Mouse (Mus musculus) liver, adult 2 months (tissue): ENCODE results near the gene Asb1. TPM values are rescaled to one million over a fixed set of nuclear protein-coding genes. Genes with fewer than 3 reads are reported as not detected.

ENCODE experiments used
- DNase-seq: peaks from one replicate; pipeline ENCODE4 v3.0.0-alpha.2; 2011; ENCODE audit warnings: low read depth, low spot score; ENCODE audit errors: extremely low read depth
- H3K27ac ChIP-seq: fragments of 200-500 bp; replicated peaks from 2 replicates; pipeline ENCODE4 v1.5.1; 2012; ENCODE audit warnings: low read depth, mild to moderate bottlenecking, control low read depth, inconsistent platforms, low read length; ENCODE audit not compliant: insufficient read depth
- H3K27me3 ChIP-seq: fragments of 200-500 bp; 2 replicates; pipeline ENCODE4 v1.6.1; 2012; ENCODE audit warnings: mild to moderate bottlenecking, moderate library complexity, low read length, inconsistent platforms; ENCODE audit not compliant: control insufficient read depth, insufficient read depth
- H3K36me3 ChIP-seq: fragments of 200-500 bp; 2 replicates; pipeline ENCODE4 v1.6.1; 2012; ENCODE audit warnings: low read length, inconsistent platforms; ENCODE audit not compliant: control insufficient read depth, insufficient read depth
- H3K4me1 ChIP-seq: fragments of 200-500 bp; 2 replicates; pipeline ENCODE4 v1.6.1; 2011; ENCODE audit warnings: low read length; ENCODE audit not compliant: control insufficient read depth, insufficient read depth
- H3K4me3 ChIP-seq: fragments of 200-500 bp; 2 replicates; pipeline ENCODE4 v1.5.1; 2011; ENCODE audit warnings: low read depth, mild to moderate bottlenecking, control low read depth, low read length, moderate library complexity; ENCODE audit not compliant: insufficient read depth
- H3K79me2 ChIP-seq: fragments of 200-500 bp; 2 replicates; pipeline ENCODE4 v1.6.1; 2012; ENCODE audit warnings: inconsistent platforms, mild to moderate bottlenecking, low read length, moderate library complexity; ENCODE audit not compliant: control insufficient read depth, insufficient read depth
- H3K9ac ChIP-seq: fragments of 200-500 bp; 2 replicates; pipeline ENCODE4 v1.6.1; 2012; ENCODE audit warnings: low read depth, mild to moderate bottlenecking, control low read depth, inconsistent platforms, low read length
- CTCF ChIP-seq: fragments of 200-500 bp; IDR thresholded peaks from 2 replicates; pipeline ENCODE4 v1.5.1; 2011; ENCODE audit warnings: low read depth, low read length, control low read depth
- POLR2A ChIP-seq: fragments of 200-500 bp; IDR thresholded peaks from 2 replicates; pipeline ENCODE4 v1.6.1; 2011; ENCODE audit warnings: low read length, control low read depth; ENCODE audit not compliant: insufficient read depth; ENCODE audit errors: extremely low read depth
- whole genome bisulfite sequencing: fragments of 180-500 bp; shearing (Covaris S2); methylation state at CpG from one replicate; pipeline ENCODE4 v1.1.7; 2018; 5-methylcytosine and 5-hydroxymethylcytosine counted together
- polyA plus RNA-seq: library from polyadenylated mRNA; depleted of rRNA; stranded (reverse); fragments of >200 nt; gene quantifications from 2 replicates; pipeline ENCODE4 v1.2.3, GENCODE M21; 2012
- total RNA-seq: library from RNA; depleted of rRNA; stranded (reverse); fragments of >200 nt; gene quantifications from 2 replicates; pipeline ENCODE4 v1.2.3, GENCODE M21; 2014

Gene Asb1
- total and polyA plus RNA-seq, 2 experiments, result 3.5 to 4.6 TPM

DNA sequence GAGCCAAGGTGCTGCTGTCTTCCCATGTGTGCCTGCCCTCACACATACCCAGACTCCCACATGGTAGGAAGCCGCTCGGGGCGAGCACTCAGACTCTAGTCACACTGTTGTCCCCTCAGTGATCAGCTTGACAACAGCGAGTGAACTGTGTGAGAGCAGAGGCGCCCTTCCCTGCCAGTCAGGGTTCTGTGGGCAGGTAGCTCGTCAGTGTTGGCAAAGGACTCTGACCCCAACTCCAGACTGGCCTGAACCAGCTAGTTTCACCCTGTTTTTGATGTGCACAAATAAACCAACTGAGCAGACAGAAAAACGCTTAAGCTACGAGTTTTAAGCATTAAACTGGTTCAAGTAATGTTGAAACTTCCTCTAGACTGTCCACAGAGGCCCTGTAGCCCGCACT, 10.2 kb upstream of the Asb1 start:
- DNase-seq, result peak; percentile 79
- Histone ChIP-seq H3K36me3 (no peaks in the 10 kb centered on the region), H3K4me1 (peaks cover 4% of the 10 kb centered on the region; the same call in 1 of the 2 replicates), H3K9ac (peak overlapping the region; percentile 33; the same call in 1 of the 2 replicates), H3K79me2 (no peaks in the 10 kb centered on the region), H3K27ac (peak overlapping the region; percentile 65), H3K4me3 (no peak overlapping the region), H3K27me3 (no peaks in the 10 kb centered on the region)
- TF ChIP-seq CTCF (no peak), POLR2A (no peak)
- 39% methylated on average over 9 of the region's 9 CpGs for WGBS

DNA sequence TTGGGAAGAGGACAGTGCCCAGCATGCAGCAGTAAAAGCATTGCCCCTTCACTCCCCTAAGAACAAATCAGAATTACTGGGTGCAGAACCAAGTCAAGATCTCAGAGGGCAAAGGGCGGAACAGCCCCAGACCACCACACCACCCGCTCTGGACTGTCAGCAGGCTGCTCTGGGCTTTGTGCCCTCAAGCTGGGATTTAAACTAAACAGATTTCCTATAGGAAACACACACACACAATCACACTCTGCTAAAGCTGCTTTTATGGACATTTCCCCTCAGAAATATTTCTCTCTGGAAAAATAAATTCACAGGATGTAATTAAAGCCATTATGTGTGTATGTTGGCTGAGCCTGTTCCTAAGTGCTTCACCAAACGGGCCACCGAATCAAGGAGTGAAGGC, 8.1 kb upstream of the Asb1 start:
- Histone ChIP-seq H3K4me1 (peaks cover 4% of the 10 kb centered on the region; the same call in 1 of the 2 replicates), H3K4me3 (no peak overlapping the region), H3K27ac (no peak overlapping the region), H3K79me2 (no peaks in the 10 kb centered on the region), H3K36me3 (no peaks in the 10 kb centered on the region), H3K27me3 (no peaks in the 10 kb centered on the region), H3K9ac (no peak overlapping the region)
- 96% methylated on average over 4 of the region's 4 CpGs for WGBS
- no peak for DNase-seq
- TF ChIP-seq POLR2A (no peak), CTCF (no peak)

DNA sequence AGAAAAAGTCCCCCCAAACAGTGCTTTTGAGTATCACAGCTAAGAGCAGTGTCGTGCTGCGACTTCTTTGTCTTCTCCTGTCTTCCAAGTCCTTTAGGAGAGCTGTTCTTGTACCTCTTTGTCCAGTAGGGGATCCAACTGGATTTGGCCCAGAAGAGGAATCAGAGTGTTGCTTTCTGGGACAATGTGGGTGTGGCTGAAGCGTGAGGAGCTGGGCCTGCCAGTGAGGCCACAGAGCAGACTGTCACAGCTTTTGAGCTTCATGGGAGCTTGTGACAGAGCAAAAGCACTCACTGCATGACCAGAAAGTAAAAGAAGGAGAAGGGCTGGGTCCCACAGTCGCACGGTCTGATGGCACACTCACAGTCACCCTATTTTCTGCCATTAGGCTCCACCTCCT, 7.5 kb upstream of the Asb1 start:
- no peaks in the 10 kb centered on the region for H3K79me2 ChIP-seq
- no peaks in the 10 kb centered on the region for H3K36me3 ChIP-seq
- no peaks in the 10 kb centered on the region for H3K27me3 ChIP-seq
- no peak overlapping the region for H3K4me3 ChIP-seq
- no peak for TF ChIP-seq CTCF
- TF ChIP-seq POLR2A, result no peak
- WGBS, result 93% methylated on average over 5 of the region's 5 CpGs
- H3K27ac ChIP-seq, result no peak overlapping the region
- peaks cover 4% of the 10 kb centered on the region; the same call in 1 of the 2 replicates for H3K4me1 ChIP-seq
- H3K9ac ChIP-seq, result no peak overlapping the region
- DNase-seq, result no peak

DNA sequence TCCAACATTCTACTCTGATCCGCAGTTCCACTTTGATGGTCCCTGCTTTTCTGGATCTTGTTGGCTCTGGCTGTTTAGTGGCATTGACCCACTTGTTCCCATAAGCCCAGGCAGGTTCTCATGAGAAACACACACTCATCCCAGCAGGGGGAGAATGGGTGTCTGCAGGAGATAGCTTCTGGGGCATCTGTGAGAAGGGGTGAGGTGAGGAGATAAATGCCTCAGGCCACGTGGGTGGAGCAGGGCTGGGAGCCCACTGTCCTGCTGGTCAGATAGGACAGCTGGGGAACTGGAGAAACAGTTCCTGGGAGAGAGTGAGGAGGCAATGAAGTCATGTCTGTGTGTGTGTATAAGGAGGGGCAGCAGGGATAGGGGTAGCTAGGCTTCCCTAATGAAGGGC, 6.9 kb upstream of the Asb1 start:
- Histone ChIP-seq H3K4me3 (no peak overlapping the region), H3K4me1 (peaks cover 4% of the 10 kb centered on the region; the same call in 1 of the 2 replicates), H3K36me3 (no peaks in the 10 kb centered on the region), H3K27me3 (no peaks in the 10 kb centered on the region), H3K9ac (no peak overlapping the region), H3K79me2 (no peaks in the 10 kb centered on the region), H3K27ac (no peak overlapping the region)
- DNase-seq, result no peak
- 62% methylated on average over 2 of the region's 2 CpGs for WGBS
- no peak for TF ChIP-seq CTCF
- TF ChIP-seq POLR2A, result no peak

GRCm38 (mm10) chr1:91533961-91534723, 6.2 kb upstream of the Asb1 start:
- no peak for DNase-seq
- no peak overlapping the region for H3K27ac ChIP-seq

More at GRCm38 (mm10) chr1:91533961-91534723, 6.2 kb upstream of the Asb1 start:
- H3K79me2 ChIP-seq, result no peaks in the 10 kb centered on the region
- no peaks in the 10 kb centered on the region for H3K36me3 ChIP-seq
- no peak overlapping the region for H3K9ac ChIP-seq
- WGBS, result 84% methylated on average over 19 of the region's 19 CpGs
- TF ChIP-seq POLR2A (no peak), CTCF (peak; percentile 41)
- peaks cover 4% of the 10 kb centered on the region; the same call in 1 of the 2 replicates for H3K4me1 ChIP-seq
- H3K4me3 ChIP-seq, result no peak overlapping the region
- H3K27me3 ChIP-seq, result no peaks in the 10 kb centered on the region
